Mouse (Mus musculus) hindbrain, postnatal 0 days (tissue): ENCODE measurements around the gene Mrpl57. TPM values are rescaled to one million over a fixed set of nuclear protein-coding genes. Genes with fewer than 3 reads are reported as not detected.

Experiments used
- ATAC-seq: fragments of 200-750 bp; cut with Nextera tagmentation; 2 replicates; pipeline ENCODE4 v1.8.0; 2017; ENCODE audit warnings: mild to moderate bottlenecking, moderate TSS enrichment, moderate library complexity
- DNase-seq: peaks from one replicate; pipeline ENCODE4 v3.0.0-alpha.2; 2015; ENCODE audit warnings: low spot score
- H3K27ac ChIP-seq: fragments of 300-500 bp; sonication (generic); 2 replicates; pipeline ENCODE4 v1.5.1; 2014; ENCODE audit warnings: mild to moderate bottlenecking
- H3K27me3 ChIP-seq: fragments of 300-500 bp; sonication (generic); 2 replicates; pipeline ENCODE4 v1.6.1; 2014; ENCODE audit warnings: low read length, mixed read lengths; ENCODE audit not compliant: insufficient read depth
- H3K36me3 ChIP-seq: fragments of 300-500 bp; sonication (generic); 2 replicates; pipeline ENCODE4 v1.6.1; 2014; ENCODE audit warnings: low read length, mixed read lengths; ENCODE audit not compliant: insufficient read depth
- H3K4me1 ChIP-seq: fragments of 300-500 bp; sonication (generic); 2 replicates; pipeline ENCODE4 v1.6.1; 2014; ENCODE audit warnings: antibody characterized with exemption, low read length, mixed read lengths; ENCODE audit not compliant: insufficient read depth
- H3K4me2 ChIP-seq: fragments of 300-500 bp; sonication (generic); 2 replicates; pipeline ENCODE4 v1.6.1; 2014; ENCODE audit warnings: low read depth, mild to moderate bottlenecking, low read length, moderate library complexity, mixed read lengths
- H3K4me3 ChIP-seq: fragments of 300-500 bp; sonication (generic); 2 replicates; pipeline ENCODE4 v1.5.1; 2014; ENCODE audit warnings: low read length
- H3K9ac ChIP-seq: fragments of 300-500 bp; sonication (generic); replicated peaks from 2 replicates; pipeline ENCODE4 v1.6.1; 2014; ENCODE audit warnings: mild to moderate bottlenecking, low read length, moderate library complexity, mixed read lengths
- H3K9me3 ChIP-seq: fragments of 300-500 bp; sonication (generic); 2 replicates; pipeline ENCODE4 v1.6.1; 2016; ENCODE audit warnings: low read length, mixed read lengths
- CTCF ChIP-seq: IDR thresholded peaks from 2 replicates; pipeline ENCODE4 v1.5.1; 2016; ENCODE audit warnings: antibody characterized with exemption, control low read depth, low read depth
- WGBS: fragments of 180-500 bp; shearing (Covaris S2); extraction: QIAGEN DNeasy Blood & Tissue Kit; methylation state at CpG from one replicate; pipeline ENCODE4 v1.1.7; 2014; 5-methylcytosine and 5-hydroxymethylcytosine counted together
- polyA plus RNA-seq: library from polyadenylated mRNA; unstranded; fragments of >200 nt; fragmentation: Nextera tagmentation; extraction: Ambion mirVana; gene quantifications from 2 replicates; pipeline ENCODE4 v1.2.1, GENCODE M21; 2015
- total RNA-seq: library from RNA; depleted of rRNA; stranded (reverse); fragments of >200 nt; gene quantifications from 2 replicates; pipeline ENCODE4 v1.2.3, GENCODE M21; 2014

The Mrpl57 gene
- total and polyA plus RNA-seq, 2 experiments from 2014 or later = 89.8 to 216 TPM

- WGBS = under 1% methylated on average over 87 of the region's 99 CpGs
- H3K4me3 ChIP-seq = peak within 1 kb of the TSS; percentile 71
- peak within 1 kb of the TSS; percentile 89 for H3K27ac ChIP-seq
- H3K36me3 ChIP-seq = peaks cover 15% of the 10 kb centered on the region; the same call in 1 of the 2 replicates
- no peak for TF ChIP-seq CTCF
- peak within 1 kb of the TSS; percentile 93 for H3K4me2 ChIP-seq
- ATAC-seq (peak; percentile 97), DNase-seq (peak; percentile 100)
- H3K27me3 ChIP-seq = no peaks in the 10 kb centered on the region
- H3K9me3 ChIP-seq = no peaks in the 10 kb centered on the region
- H3K4me1 ChIP-seq = peaks cover 6% of the 10 kb centered on the region; the same call in 1 of the 2 replicates
- H3K9ac ChIP-seq = peak within 1 kb of the TSS; percentile 72
Measured at GRCm38 (mm10) chr14:57797991-57798931, 27.8 kb upstream of the Mrpl57 start, which contains the start of gene Sap18. Gene Sap18 (plus strand): TSS chr14:57798180.

GRCm38 (mm10) chr14:57803731-57804130 is 22.3 kb upstream of the Mrpl57 start:
- H3K4me1 ChIP-seq = peaks cover 6% of the 10 kb centered on the region; the same call in 1 of the 2 replicates
- H3K9me3 ChIP-seq = no peaks in the 10 kb centered on the region
- no peak for TF ChIP-seq CTCF
- no peaks in the 10 kb centered on the region for H3K27me3 ChIP-seq
- ATAC-seq (no peak), DNase-seq (no peak)
- 88% methylated on average over 4 of the region's 4 CpGs for WGBS
- H3K27ac ChIP-seq = no peak overlapping the region
- no peak overlapping the region for H3K9ac ChIP-seq
- H3K4me3 ChIP-seq = no peak overlapping the region
- no peak overlapping the region for H3K4me2 ChIP-seq
- peaks cover 32% of the 10 kb centered on the region; the same call in 1 of the 2 replicates for H3K36me3 ChIP-seq

DNA sequence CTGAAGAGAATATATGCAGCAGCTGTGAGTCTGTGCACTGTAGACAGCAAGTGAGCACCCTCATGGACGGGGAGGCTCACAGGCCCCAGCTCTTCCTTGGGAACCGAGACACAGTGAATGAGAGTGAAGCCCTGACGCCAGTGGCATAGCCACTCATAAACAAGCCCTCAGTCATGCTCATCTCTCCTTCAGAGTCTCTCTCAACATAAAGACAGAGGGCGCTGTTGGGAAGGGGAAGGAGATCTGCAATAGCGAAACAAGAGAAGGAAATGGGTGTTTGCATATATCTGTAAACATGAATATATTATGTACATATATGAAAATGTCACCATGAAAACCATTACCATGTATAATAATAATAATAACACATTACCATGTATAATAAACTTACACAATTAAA is 17.5 kb upstream of the Mrpl57 start:
- peaks cover 17% of the 10 kb centered on the region; the same call in 1 of the 2 replicates for H3K36me3 ChIP-seq
- no peak overlapping the region for H3K27ac ChIP-seq
- ATAC-seq = no peak
- H3K9ac ChIP-seq = no peak overlapping the region
- TF ChIP-seq CTCF = peak; percentile 64
- H3K4me2 ChIP-seq = no peak overlapping the region
- 67% methylated on average over 5 of the region's 5 CpGs for WGBS
- H3K27me3 ChIP-seq = no peaks in the 10 kb centered on the region
- no peaks in the 10 kb centered on the region for H3K4me1 ChIP-seq
- DNase-seq = peak; percentile 46
- H3K9me3 ChIP-seq = no peaks in the 10 kb centered on the region
- H3K4me3 ChIP-seq = no peak overlapping the region

DNA sequence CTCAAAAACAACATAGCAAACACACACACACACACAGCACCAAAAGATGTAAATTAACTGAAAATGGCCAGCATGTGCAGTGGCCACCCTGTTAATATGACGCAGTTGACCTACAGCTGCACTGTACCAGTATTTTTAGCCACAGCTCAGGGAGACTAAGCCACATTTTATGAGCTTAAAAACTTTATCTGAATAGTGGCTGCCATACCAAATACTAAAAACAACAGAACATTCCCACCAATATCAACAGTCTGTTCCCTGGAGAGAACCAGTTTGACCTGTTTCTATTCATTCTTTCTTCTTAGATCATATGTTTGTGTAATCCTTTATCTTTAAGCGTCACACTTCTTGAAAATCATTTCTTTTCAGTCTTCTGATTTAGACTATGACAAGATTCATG is 15.1 kb upstream of the Mrpl57 start:
- TF ChIP-seq CTCF = no peak
- H3K36me3 ChIP-seq = peaks cover 4% of the 10 kb centered on the region; the same call in 1 of the 2 replicates
- H3K9me3 ChIP-seq = no peaks in the 10 kb centered on the region
- WGBS = 96% methylated on average over 2 of the region's 2 CpGs
- H3K9ac ChIP-seq = no peak overlapping the region
- H3K27ac ChIP-seq = no peak overlapping the region
- H3K4me3 ChIP-seq = no peak overlapping the region
- no peak overlapping the region for H3K4me2 ChIP-seq
- no peak for ATAC-seq
- no peaks in the 10 kb centered on the region for H3K27me3 ChIP-seq
- DNase-seq = no peak
- H3K4me1 ChIP-seq = no peaks in the 10 kb centered on the region

DNA sequence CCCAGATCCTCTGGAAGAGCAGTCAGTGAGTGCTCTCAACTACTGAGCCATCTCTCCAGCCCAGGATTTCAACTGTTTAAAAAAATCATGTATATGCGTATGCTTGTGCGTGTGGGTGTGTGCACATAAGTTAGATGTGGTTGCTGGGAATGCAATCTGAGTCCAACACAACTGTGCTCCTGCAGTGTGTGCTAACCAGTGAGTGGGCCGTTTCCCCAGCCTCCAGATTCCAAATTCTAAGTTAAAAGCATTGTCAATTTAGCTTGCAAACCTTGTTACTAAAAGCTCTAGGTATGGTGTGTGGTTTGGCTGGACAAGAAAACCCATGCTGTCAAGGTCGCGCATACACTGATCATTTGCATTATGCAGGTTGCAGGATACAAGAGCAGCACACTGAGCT is 14.2 kb upstream of the Mrpl57 start:
- Histone ChIP-seq H3K27ac (no peak overlapping the region), H3K9ac (no peak overlapping the region), H3K4me1 (no peaks in the 10 kb centered on the region), H3K27me3 (no peaks in the 10 kb centered on the region), H3K4me3 (no peak overlapping the region), H3K4me2 (no peak overlapping the region), H3K9me3 (no peaks in the 10 kb centered on the region), H3K36me3 (no peaks in the 10 kb centered on the region)
- 94% methylated on average over 5 of the region's 5 CpGs for WGBS
- ATAC-seq (no peak), DNase-seq (no peak)
- no peak for TF ChIP-seq CTCF

DNA sequence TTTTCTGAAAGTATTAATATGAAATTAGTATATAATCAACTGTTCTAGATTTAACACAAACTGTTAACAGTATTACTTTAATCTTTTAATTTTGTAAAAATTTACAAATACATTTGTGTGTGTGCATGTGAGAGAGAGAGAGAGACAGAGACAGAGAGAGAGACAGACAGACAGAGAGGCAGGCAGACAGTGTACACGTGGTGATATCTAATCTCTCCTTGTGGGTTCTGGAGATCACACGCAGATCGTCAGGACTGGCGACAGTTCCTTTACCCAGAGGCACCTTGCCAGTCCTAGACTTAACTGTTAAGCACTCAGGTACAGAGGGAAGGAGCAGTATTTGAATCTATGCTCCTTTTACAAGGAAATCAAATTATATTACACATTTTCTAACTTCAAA is 5.2 kb upstream of the Mrpl57 start:
- no peak overlapping the region for H3K9ac ChIP-seq
- TF ChIP-seq CTCF = no peak
- no peak overlapping the region for H3K4me3 ChIP-seq
- 86% methylated on average over 4 of the region's 4 CpGs for WGBS
- DNase-seq (no peak), ATAC-seq (no peak)
- H3K9me3 ChIP-seq = no peaks in the 10 kb centered on the region
- H3K4me2 ChIP-seq = no peak overlapping the region
- H3K27ac ChIP-seq = no peak overlapping the region
- H3K36me3 ChIP-seq = no peaks in the 10 kb centered on the region
- no peaks in the 10 kb centered on the region for H3K27me3 ChIP-seq
- H3K4me1 ChIP-seq = no peaks in the 10 kb centered on the region
